17 mouse cellular contexts compared by ENCODE assay signal in the genomic region with DNA sequence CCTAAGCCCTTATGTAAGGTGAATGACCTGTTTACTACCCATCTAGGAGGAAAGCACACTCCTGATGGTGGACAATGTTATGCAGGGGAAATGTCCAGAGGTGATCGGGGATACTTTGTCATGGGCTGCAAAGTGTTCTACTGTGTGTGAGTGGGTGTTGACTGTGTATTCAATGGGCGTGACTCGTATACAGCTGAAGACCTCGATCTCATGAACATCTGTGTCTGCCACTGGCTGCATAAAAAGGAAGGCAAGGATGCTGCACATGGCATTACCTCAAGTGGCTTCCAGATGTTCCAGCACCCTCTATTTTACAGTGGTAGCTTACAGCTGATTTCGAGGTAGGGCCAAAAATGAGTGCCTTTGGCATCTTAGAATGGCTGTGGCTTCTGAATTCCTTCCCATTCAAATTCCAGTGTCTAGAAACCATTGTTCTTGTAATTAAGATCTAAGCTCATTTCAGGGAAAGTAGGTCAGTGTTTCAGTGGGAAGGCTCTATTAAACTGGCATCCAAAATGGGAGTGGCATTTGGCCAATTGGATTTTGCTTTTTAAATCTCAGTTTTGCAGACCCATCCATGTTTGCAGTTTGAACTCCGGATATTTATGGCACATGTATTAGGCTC.
A peak's percentile ranks its signal among the peaks of the same experiment; 100 is the strongest.
DNase-seq lines count a peak whose midpoint lies in the region; ATAC-seq and TF ChIP-seq lines count a peak whose summit lies in the region.
"Had no signal": no experiment of that assay in that cellular context is flagged by ENCODE, and none has a peak within 500 bp of the region (broad histone marks: within the 10 kb centered on the region; RNA-seq: fewer than 3 reads in every experiment).

No protein-coding gene starts in this region.

- H3K79me2 ChIP-seq in heart, adult 2 months (replicated peaks; ENCODE audit: control insufficient read depth, insufficient read depth, low read length): no peaks in the 10 kb centered on the region; the same call in 1 of the 2 replicates

- TF ChIP-seq CTCF in heart, adult 2 months (IDR thresholded peaks at IDR 0.05): no peak

- WGBS in heart, adult 2 months: 60% methylated on average over 6 of the region's 6 CpGs
- 81% methylated on average over 6 of the region's 6 CpGs for WGBS in midbrain, embryonic 16.5 days
- WGBS in midbrain, embryonic 13.5 days: 91% methylated on average over 6 of the region's 6 CpGs

- no peak overlapping the region for H3K4me2 ChIP-seq in midbrain, embryonic 16.5 days (ENCODE audit: low read length)
- H3K4me2 ChIP-seq in midbrain, embryonic 13.5 days (replicated peaks): no peak overlapping the region
- H3K4me2 ChIP-seq: limb, embryonic 15.5 days had no signal

- peak; percentile 8 for DNase-seq in cerebellum, adult 9-10 months
- no peak for DNase-seq in cerebellum, adult 11 months
- DNase-seq in heart, adult 2 months: no peak
- no peak for DNase-seq in heart, adult 9 months (ENCODE audit: low spot score in 2 of 2)
- DNase-seq in retina, postnatal 1 day: peak; percentile 75
- no peak for DNase-seq in layer of hippocampus, postnatal 25 days (ENCODE audit: extremely low spot score in 1 of 2, low spot score in 1 of 2)
- DNase-seq: heart, postnatal 14 days; kidney, postnatal 10 days; liver, postnatal 0 days; midbrain, embryonic 14.5 days had no signal

- TF ChIP-seq POLR2A in heart, adult 2 months (IDR thresholded peaks at IDR 0.05; ENCODE audit: insufficient read depth, low read depth, low read length): no peak

- H3K9ac ChIP-seq in heart, adult 2 months (ENCODE audit: low read depth, low read length): no peak overlapping the region
- no peak overlapping the region for H3K9ac ChIP-seq in midbrain, embryonic 16.5 days (ENCODE audit: low read depth, low read length)
- H3K9ac ChIP-seq in midbrain, embryonic 13.5 days (replicated peaks): no peak overlapping the region
- H3K9ac ChIP-seq: limb, embryonic 15.5 days; liver, postnatal 0 days had no signal

- no peak overlapping the region for H3K4me3 ChIP-seq in heart, adult 2 months
- no peak overlapping the region for H3K4me3 ChIP-seq in midbrain, embryonic 16.5 days (ENCODE audit: low read depth, low read length)
- H3K4me3 ChIP-seq in midbrain, embryonic 13.5 days (replicated peaks): no peak overlapping the region
- H3K4me3 ChIP-seq: limb, embryonic 15.5 days had no signal

- ATAC-seq in midbrain, embryonic 16.5 days: no peak
- ATAC-seq in midbrain, embryonic 13.5 days: no peak
- ATAC-seq: intestine, embryonic 16.5 days; liver, postnatal 0 days; Patski had no signal

- no peak for TF ChIP-seq EP300 in heart, adult 2 months (IDR thresholded peaks at IDR 0.05; ENCODE audit: insufficient read depth, low read depth, low read length)

- peak overlapping the region; percentile 36 for H3K27ac ChIP-seq in heart, adult 2 months
- H3K27ac ChIP-seq in midbrain, embryonic 16.5 days (ENCODE audit: low read length): peak overlapping the region; percentile 40; the same call in 1 of the 2 replicates
- H3K27ac ChIP-seq in midbrain, embryonic 13.5 days: no peak overlapping the region
- H3K27ac ChIP-seq: macrophage had no signal

- intact Hi-C loops in heart, adult 2 months (cut with DNase I): loop anchor here (5.0 kb wide), 2 partner anchors 36 to 94 kb away; partner anchors contain the start of gene Zfp462

- no peaks in the 10 kb centered on the region for H3K9me3 ChIP-seq in midbrain, embryonic 16.5 days (replicated peaks; ENCODE audit: control insufficient read depth, low read length, poor library complexity, severe bottlenecking)
- H3K9me3 ChIP-seq in midbrain, embryonic 13.5 days: no peaks in the 10 kb centered on the region
- H3K9me3 ChIP-seq: limb, embryonic 15.5 days had no signal

- H3K36me3 ChIP-seq in heart, adult 2 months (ENCODE audit: control insufficient read depth, insufficient read depth, low read length): peaks cover 13% of the 10 kb centered on the region; the same call in 1 of the 2 replicates
- 0 out of 2 replicates have a peak, but pooled peaks cover 5% of the 10 kb centered on the region for H3K36me3 ChIP-seq in midbrain, embryonic 16.5 days (ENCODE audit: control insufficient read depth, insufficient read depth, low read length)
- peaks cover 63% of the 10 kb centered on the region for H3K36me3 ChIP-seq in midbrain, embryonic 13.5 days
- H3K36me3 ChIP-seq: limb, embryonic 15.5 days had no signal

- peaks cover 13% of the 10 kb centered on the region for H3K4me1 ChIP-seq in heart, adult 2 months (ENCODE audit: control insufficient read depth, insufficient read depth, low read length)
- H3K4me1 ChIP-seq in midbrain, embryonic 16.5 days (ENCODE audit: control insufficient read depth, insufficient read depth, low read length): peaks cover 26% of the 10 kb centered on the region
- peaks cover 35% of the 10 kb centered on the region for H3K4me1 ChIP-seq in midbrain, embryonic 13.5 days (replicated peaks)

- H3K27me3 ChIP-seq in heart, adult 2 months (ENCODE audit: control insufficient read depth, insufficient read depth, low read length): no peaks in the 10 kb centered on the region
- H3K27me3 ChIP-seq in midbrain, embryonic 16.5 days (ENCODE audit: control insufficient read depth, insufficient read depth, low read depth, low read length): no peaks in the 10 kb centered on the region
- H3K27me3 ChIP-seq in midbrain, embryonic 13.5 days: no peaks in the 10 kb centered on the region
- H3K27me3 ChIP-seq: CH12.LX; limb, embryonic 15.5 days; Patski had no signal

Comparison
In these comparisons a context has a peak if more than half of its experiments do, and no peak if none do; other contexts are left out.
1. DNase-seq: peak in cerebellum, adult 9-10 months (single experiment) and retina, postnatal 1 day (single experiment); none in cerebellum, adult 11 months (single experiment), heart, adult 2 months (0 of 2), heart, adult 9 months (0 of 2) and layer of hippocampus, postnatal 25 days (0 of 2).